Mouse (Mus musculus): ENCODE data around the gene Pnp.
"Not testable (repeated sequence)": the region's sequence is repeated elsewhere in the genome, so short reads cannot be mapped to it uniquely, and the experiment has no call there.

The Pnp gene

GRCm38 (mm10) chr14:50955487-50955886 is 24.6 kb downstream of the Pnp start:
- ChIA-PET CTCF (interaction anchor here in 1 of 4 experiments (0.6 kb wide), 1 partner anchor 67 kb away, joined by 4 read pairs; no protein-coding TSS in a partner anchor), POLR2A (interaction anchor here in 1 of 4 experiments (0.6 to 3.7 kb wide), 6 partner anchors 10 to 98 kb away, joined by 3 to 18 read pairs (median 5); partner anchors contain the start of genes Gm49342, Pip4p1 and Pnp)

- ChIA-PET POLR2A (interaction anchor here in 3 of 4 experiments (0.6 to 3.7 kb wide), 10 partner anchors 11 to 135 kb away, joined by 3 to 60 read pairs (median 6); partner anchors contain the start of genes Gm49342 (in 2 of the 3), Ang (in 1 of the 3), Pip4p1 (in 1 of the 3) and Pnp (in 1 of the 3)), CTCF (interaction anchor here in 2 of 4 experiments (0.6 to 1.2 kb wide), 2 partner anchors 11 to 68 kb away, joined by 4 to 14 read pairs; no protein-coding TSS in a partner anchor)
Observed at GRCm38 (mm10) chr14:50955942-50956508, 25.1 kb downstream of the Pnp start, which contains the start of gene Pnp2. Gene Pnp2 (plus strand): TSS chr14:50955992.

DNA sequence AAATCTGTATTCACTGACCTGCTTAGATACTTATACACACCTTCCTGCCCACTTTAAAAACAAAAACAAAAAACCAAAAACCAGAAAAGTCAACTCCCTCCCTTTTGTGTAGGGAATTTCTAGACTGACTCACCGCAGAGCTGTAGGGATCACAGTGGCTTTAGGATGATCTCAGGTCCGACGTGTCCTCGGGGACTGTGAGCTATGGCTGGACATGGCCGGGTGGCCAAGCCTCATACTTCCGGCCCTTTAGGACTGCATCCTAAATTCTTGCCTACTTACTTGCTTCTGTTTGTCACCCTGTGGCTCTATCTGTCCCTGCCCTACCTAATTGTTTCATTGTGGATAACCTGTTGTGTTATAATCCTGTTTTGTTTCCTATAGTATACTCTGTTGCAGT is 25.8 kb downstream of the Pnp start:
- POLR2A ChIA-PET = interaction anchor here in 3 of 4 experiments (1.0 to 3.7 kb wide), 7 partner anchors 11 to 134 kb away, joined by 3 to 60 read pairs (median 6); partner anchors contain the start of genes Gm49342 (in 2 of the 3), Ang (in 1 of the 3), Pip4p1 (in 1 of the 3) and Pnp (in 1 of the 3)
- CTCF ChIA-PET = interaction anchor here in 1 of 4 experiments (1.2 kb wide), 1 partner anchor 12 kb away, joined by 14 read pairs; no protein-coding TSS in a partner anchor

DNA sequence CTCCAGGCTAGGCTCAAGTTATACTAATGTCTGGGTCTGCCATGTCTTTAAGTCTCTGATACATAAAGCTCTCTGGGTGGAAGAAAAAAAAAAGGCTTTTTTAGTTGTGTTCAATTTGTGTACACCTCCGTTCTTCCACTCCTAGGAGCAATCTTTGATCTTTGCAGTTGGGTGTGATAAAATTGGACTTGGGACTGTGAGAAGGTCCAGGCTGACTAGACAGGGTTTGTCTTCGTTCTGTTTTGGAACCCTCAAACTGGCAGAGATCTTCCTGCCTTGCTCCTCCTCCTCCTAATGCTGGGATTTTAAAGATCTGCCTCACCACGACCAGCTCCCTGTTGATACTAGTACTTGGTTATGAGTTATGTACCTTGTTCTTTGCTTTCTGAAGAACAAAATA is 26.3 kb downstream of the Pnp start:
- ChIA-PET POLR2A (interaction anchor here in 3 of 4 experiments (1.0 to 3.7 kb wide), 7 partner anchors 11 to 134 kb away, joined by 3 to 60 read pairs (median 6); partner anchors contain the start of genes Gm49342 (in 2 of the 3), Ang (in 1 of the 3), Pip4p1 (in 1 of the 3) and Pnp (in 1 of the 3)), CTCF (interaction anchor here in 1 of 4 experiments (1.2 kb wide), 1 partner anchor 12 kb away, joined by 14 read pairs; no protein-coding TSS in a partner anchor)

GRCm38 (mm10) chr14:50958289-50958995 is 27.6 kb downstream of the Pnp start:
- CTCF ChIA-PET = not testable (repeated sequence)
- POLR2A ChIA-PET = interaction anchor here in 2 of 4 experiments (1.0 to 2.0 kb wide), 2 partner anchors 9 to 20 kb away, joined by 4 to 6 read pairs; no protein-coding TSS in a partner anchor

DNA sequence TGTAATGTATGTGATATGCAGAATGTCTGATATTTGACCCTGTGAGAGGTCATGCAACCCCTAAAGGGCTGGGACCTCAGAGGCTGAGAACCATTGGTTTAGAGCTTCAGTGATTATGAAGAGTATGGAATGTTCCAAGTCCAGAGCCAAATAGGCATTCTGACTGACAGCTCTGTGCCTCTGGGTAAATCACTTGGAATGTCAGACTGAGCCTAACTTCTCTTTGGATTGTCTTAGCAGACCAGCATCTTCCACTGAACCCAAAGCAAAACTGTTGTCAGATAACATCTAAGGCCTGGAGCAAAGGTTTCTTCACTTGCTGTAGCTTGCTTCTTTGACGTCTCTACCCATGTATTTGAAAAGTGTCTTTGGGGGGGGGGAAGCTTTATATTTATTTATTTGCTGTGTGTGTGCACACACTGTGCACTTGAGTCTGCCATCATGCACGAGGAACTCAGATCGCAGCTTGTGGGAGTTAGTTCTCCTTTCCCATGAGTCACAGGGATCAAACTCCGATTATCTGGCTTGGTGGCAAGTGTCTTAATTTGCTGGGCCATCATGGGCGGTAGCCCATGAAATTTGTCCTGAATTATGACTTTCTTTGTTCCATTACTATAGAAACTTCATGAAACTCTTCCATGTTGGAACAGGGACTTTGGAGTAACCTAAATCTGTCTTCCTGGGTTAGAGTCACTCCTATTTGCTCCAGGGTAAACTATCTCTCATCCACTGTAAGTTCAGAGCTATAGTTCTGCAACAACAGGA is 37.5 kb downstream of the Pnp start:
- ChIA-PET CTCF (interaction anchor here in 2 of 4 experiments (0.6 to 1.0 kb wide), 3 partner anchors 12 to 57 kb away, joined by 3 to 4 read pairs (median 4); no protein-coding TSS in a partner anchor), POLR2A (interaction anchor here in 2 of 4 experiments (0.6 to 4.7 kb wide), 9 partner anchors 12 to 1131 kb away, joined by 3 to 20 read pairs (median 4); partner anchors contain the start of genes Pip4p1 (in 2 of the 2), Pnp (in 2 of the 2), Ccnb1ip1 (in 1 of the 2) and Osgep (in 1 of the 2))

- CTCF ChIA-PET = interaction anchor here in 2 of 4 experiments (0.6 to 1.0 kb wide), 3 partner anchors 12 to 56 kb away, joined by 3 to 4 read pairs (median 4); no protein-coding TSS in a partner anchor
- POLR2A ChIA-PET = interaction anchor here in 2 of 4 experiments (0.6 to 4.7 kb wide), 14 partner anchors 9 to 1131 kb away, joined by 3 to 20 read pairs (median 4); partner anchors contain the start of genes Pip4p1 (in 2 of the 2), Pnp (in 2 of the 2), Ccnb1ip1 (in 1 of the 2) and Gm49342 (in 1 of the 2)
Observed at GRCm38 (mm10) chr14:50969041-50969440, 38.2 kb downstream of the Pnp start.

GRCm38 (mm10) chr14:50969558-50970544 is 39.0 kb downstream of the Pnp start:
- ChIA-PET POLR2A (interaction anchor here in 2 of 4 experiments (0.6 to 4.7 kb wide), 14 partner anchors 8 to 52 kb away, joined by 3 to 20 read pairs (median 4); partner anchors contain the start of genes Pip4p1 (in 2 of the 2), Pnp (in 2 of the 2), Gm49342 (in 1 of the 2) and Osgep (in 1 of the 2)), CTCF (no interaction called here)

- POLR2A ChIA-PET = interaction anchor here in 2 of 4 experiments (0.6 to 4.7 kb wide), 5 partner anchors 9 to 50 kb away, joined by 3 to 20 read pairs (median 9); partner anchors contain the start of genes Pip4p1 (in 2 of the 2) and Pnp (in 2 of the 2)
- CTCF ChIA-PET = no interaction called here
Observed at GRCm38 (mm10) chr14:50970822-50971221, 39.9 kb downstream of the Pnp start.

DNA sequence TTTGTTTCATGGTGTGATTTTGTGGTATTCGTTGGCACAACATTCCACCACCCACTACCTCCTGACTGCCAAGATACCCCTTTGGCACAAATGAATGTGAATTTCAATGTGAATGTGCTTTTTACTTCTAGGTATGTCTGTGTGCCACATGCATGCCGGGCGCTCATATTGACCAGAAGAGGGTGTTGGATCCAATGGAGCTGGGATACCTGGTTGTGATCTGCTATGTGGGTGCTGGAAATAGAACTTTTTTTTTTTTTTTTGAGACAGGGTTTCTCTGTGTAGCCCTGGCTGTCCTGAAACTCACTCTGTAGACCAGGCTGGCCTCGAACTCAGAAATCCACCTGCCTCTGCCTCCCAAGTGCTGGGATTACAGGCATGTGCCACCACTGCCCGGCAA is 42.2 kb downstream of the Pnp start:
- CTCF ChIA-PET = interaction anchor here in 1 of 4 experiments (1.2 kb wide), 1 partner anchor 117 kb away, joined by 4 read pairs; no protein-coding TSS in a partner anchor

GRCm38 (mm10) chr14:50973700-50974099 is 42.8 kb downstream of the Pnp start:
- ChIA-PET CTCF (interaction anchor here in 1 of 4 experiments (0.6 to 1.2 kb wide), 2 partner anchors 53 to 118 kb away, joined by 3 to 4 read pairs; no protein-coding TSS in a partner anchor), POLR2A (interaction anchor here (0.6 to 1.4 kb wide), 11 partner anchors 13 to 92 kb away, joined by 3 to 5 read pairs (median 3); partner anchors contain the start of genes Apex1 (in 1 of the 4), Gm49342 (in 1 of the 4), Osgep (in 1 of the 4) and Pip4p1 (in 1 of the 4))

More for the DNA sequence above, 42.2 kb downstream of the Pnp start:
- POLR2A ChIA-PET = interaction anchor here in 2 of 4 experiments (0.6 to 1.4 kb wide), 6 partner anchors 14 to 42 kb away, joined by 3 to 5 read pairs (median 3); partner anchors contain the start of genes Gm49342 (in 1 of the 2), Pip4p1 (in 1 of the 2) and Pnp (in 1 of the 2)

- CTCF ChIA-PET = no interaction called here
- POLR2A ChIA-PET = interaction anchor here in 1 of 4 experiments (1.4 kb wide), 1 partner anchor 50 kb away, joined by 3 read pairs; the partner anchor contains the start of genes Apex1 and Osgep
Observed at GRCm38 (mm10) chr14:50975001-50975400, 44.1 kb downstream of the Pnp start.

DNA sequence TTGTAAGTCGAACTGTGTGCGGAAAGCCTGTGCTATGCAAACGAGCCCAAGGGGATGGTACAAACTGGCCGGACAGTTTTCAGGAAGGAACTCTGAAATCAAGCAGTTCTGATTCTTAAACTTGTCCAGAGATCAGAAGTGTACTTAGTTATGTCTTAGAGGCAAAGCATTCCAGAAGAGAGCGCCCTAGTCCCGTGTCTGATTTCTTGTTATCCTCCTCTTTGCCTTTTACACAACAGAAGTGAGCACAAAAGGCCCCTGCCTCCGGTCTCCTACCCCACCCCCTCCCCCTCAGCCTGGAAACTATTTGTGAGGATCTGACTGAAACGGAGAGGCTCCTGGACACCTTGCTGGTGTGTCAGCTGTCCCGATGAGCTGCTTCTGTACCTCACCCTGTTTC is 45.8 kb downstream of the Pnp start:
- CTCF ChIA-PET = interaction anchor here in 2 of 4 experiments (0.7 to 1.5 kb wide), 2 partner anchors 51 to 67 kb away, joined by 3 to 9 read pairs; no protein-coding TSS in a partner anchor
- POLR2A ChIA-PET = interaction anchor here in 2 of 4 experiments (0.6 to 1.8 kb wide), 5 partner anchors 13 to 169 kb away, joined by 3 to 6 read pairs (median 4); partner anchors contain the start of genes Ccnb1ip1 (in 1 of the 2), Parp2 (in 1 of the 2), Pip4p1 (in 1 of the 2) and Pnp (in 1 of the 2)

DNA sequence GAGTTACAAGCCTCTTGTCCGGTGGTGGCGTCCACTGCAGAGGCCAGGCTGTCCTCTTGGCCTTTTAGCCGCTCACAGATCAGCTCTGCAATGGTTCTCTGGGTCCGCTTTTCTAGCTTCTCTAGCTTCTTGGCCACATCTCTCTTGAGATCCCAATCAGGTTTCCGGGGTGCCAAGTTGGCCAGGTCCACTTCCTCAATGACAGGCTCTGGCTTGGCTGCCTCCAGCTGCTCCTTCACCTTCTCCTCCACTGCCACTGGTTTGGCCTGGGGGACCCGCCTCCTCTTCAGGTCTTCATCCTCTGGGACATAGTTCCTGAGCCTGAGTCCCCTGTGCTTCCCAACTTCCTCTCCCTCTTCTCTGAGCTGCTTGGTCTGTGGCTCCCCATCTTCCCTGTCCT is 47.6 kb downstream of the Pnp start:
- POLR2A ChIA-PET = interaction anchor here in 1 of 4 experiments (1.2 to 3.1 kb wide), 7 partner anchors 9 to 55 kb away, joined by 3 to 20 read pairs (median 7); partner anchors contain the start of genes Apex1, Osgep, Pip4p1 and Pnp
- CTCF ChIA-PET = interaction anchor here in 1 of 4 experiments (1.6 kb wide), 1 partner anchor 113 kb away, joined by 3 read pairs; the partner anchor contains the start of genes Ang and Rnase4

- ChIA-PET POLR2A (interaction anchor here in 3 of 4 experiments (0.6 to 3.1 kb wide), 15 partner anchors 9 to 86 kb away, joined by 3 to 20 read pairs (median 3); partner anchors contain the start of genes Pnp (in 2 of the 3), Gm49342 (in 1 of the 3) and Pip4p1 (in 1 of the 3)), CTCF (interaction anchor here in 1 of 4 experiments (0.6 kb wide), 1 partner anchor 171 kb away, joined by 4 read pairs; no protein-coding TSS in a partner anchor)
Observed at GRCm38 (mm10) chr14:50979631-50980030, 48.7 kb downstream of the Pnp start.

All from embryonic stem cell, embryonic (primary cell).